Mouse (Mus musculus): Measurements from ENCODE around the gene Ngdn. TPM values are rescaled to one million over a fixed set of nuclear protein-coding genes. Genes with fewer than 3 reads are reported as not detected.
A peak's percentile ranks its signal among the peaks of the same experiment; 100 is the strongest.
"Not testable (repeated sequence)": the region's sequence is repeated elsewhere in the genome, so short reads cannot be mapped to it uniquely, and the experiment has no call there.

Ngdn gene
- polyA plus RNA-seq (2016; fragmentation: Nextera tagmentation; extraction: Ambion mirVana): 79.9 and 81.3 TPM in 2 replicates

DNA sequence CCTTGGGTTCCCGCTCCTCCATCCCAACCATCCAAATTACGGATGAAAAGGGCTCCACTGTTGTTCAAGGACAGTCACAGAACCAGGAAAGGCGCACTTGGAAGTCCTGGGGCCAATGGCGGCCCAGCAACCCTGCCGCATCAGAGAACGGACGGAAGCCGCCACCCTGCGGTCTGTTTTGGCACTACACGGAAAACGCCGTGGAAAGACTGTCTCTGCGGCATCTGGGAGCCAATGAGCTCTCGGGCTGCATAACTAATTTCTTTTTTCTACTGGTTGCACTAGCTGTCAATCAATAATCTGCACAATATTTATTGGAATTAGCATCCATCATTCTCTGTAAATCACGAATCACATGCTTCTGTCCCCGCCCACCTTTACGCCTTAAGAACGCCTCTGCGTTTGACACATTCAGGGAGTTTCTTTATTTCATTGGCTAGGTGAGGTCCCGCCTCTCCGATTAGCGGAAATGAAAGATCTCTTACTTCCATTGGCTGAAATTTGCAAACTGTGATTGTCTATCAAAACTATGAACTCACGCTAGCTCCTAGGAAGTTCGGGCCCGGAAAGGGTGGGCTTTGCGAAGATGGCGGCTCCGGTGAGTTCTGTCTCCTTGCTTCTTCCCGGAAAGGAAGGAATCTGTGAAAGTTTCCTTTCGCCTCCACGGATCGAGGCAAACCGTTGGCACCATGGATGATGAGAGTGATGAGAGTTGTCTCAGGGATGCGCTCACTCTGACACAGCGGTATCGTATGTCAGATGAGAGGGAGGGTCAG lies at the start of gene Ngdn:
Ngdn (plus strand) TSS at position 464 of the 776 bp plus-strand sequence.
- Histone ChIP-seq H3K36me3 (peaks cover 17% of the 10 kb centered on the region; the same call in 1 of the 2 replicates), H3K27me3 (no peaks in the 10 kb centered on the region), H3K27ac (peak within 1 kb of the TSS; percentile 94), H3K9ac (peak within 1 kb of the TSS; percentile 66), H3K4me3 (peak within 1 kb of the TSS; percentile 70), H3K4me1 (no peaks in the 10 kb centered on the region), H3K4me2 (replicated peaks) (peak within 1 kb of the TSS; percentile 79), H3K9me3 (no peaks in the 10 kb centered on the region)
- WGBS: under 1% methylated on average over 36 of the region's 36 CpGs
- peak; percentile 93 for ATAC-seq (ENCODE audit: insufficient number of reproducible peaks, insufficient read depth, low FRiP score, low TSS enrichment)

GRCm38 (mm10) chr14:54965631-54966030 lies 49.6 kb upstream of the Ngdn start:
- H3K4me3 ChIP-seq: no peak overlapping the region
- no peak overlapping the region for H3K27ac ChIP-seq
- no peaks in the 10 kb centered on the region for H3K9me3 ChIP-seq
- 66% methylated on average over 6 of the region's 6 CpGs for WGBS
- no peaks in the 10 kb centered on the region for H3K27me3 ChIP-seq
- ATAC-seq (ENCODE audit: insufficient number of reproducible peaks, insufficient read depth, low FRiP score, low TSS enrichment): no peak
- no peaks in the 10 kb centered on the region for H3K4me1 ChIP-seq
- H3K9ac ChIP-seq: no peak overlapping the region
- H3K4me2 ChIP-seq (replicated peaks): no peak overlapping the region
- H3K36me3 ChIP-seq: no peaks in the 10 kb centered on the region

GRCm38 (mm10) chr14:54966320-54966977 lies 48.8 kb upstream of the Ngdn start, which contains the start of gene Myh6:
Gene Myh6 (minus strand): TSS chr14:54966927.
- Histone ChIP-seq H3K27ac (no peak within 1 kb of the TSS), H3K4me1 (no peaks in the 10 kb centered on the region), H3K9ac (no peak within 1 kb of the TSS), H3K36me3 (no peaks in the 10 kb centered on the region), H3K4me2 (replicated peaks) (no peak within 1 kb of the TSS), H3K9me3 (no peaks in the 10 kb centered on the region), H3K27me3 (no peaks in the 10 kb centered on the region), H3K4me3 (no peak within 1 kb of the TSS)
- 67% methylated on average over 7 of the region's 7 CpGs for WGBS
- no peak for ATAC-seq (ENCODE audit: insufficient number of reproducible peaks, insufficient read depth, low FRiP score, low TSS enrichment)

- Histone ChIP-seq H3K4me1 (no peaks in the 10 kb centered on the region), H3K36me3 (no peaks in the 10 kb centered on the region), H3K9me3 (no peaks in the 10 kb centered on the region), H3K9ac (no peak overlapping the region), H3K27ac (no peak overlapping the region), H3K27me3 (no peaks in the 10 kb centered on the region), H3K4me2 (replicated peaks) (no peak overlapping the region), H3K4me3 (no peak overlapping the region)
- ATAC-seq (ENCODE audit: insufficient number of reproducible peaks, insufficient read depth, low FRiP score, low TSS enrichment): no peak
- WGBS: 76% methylated on average over 3 of the region's 3 CpGs
Observed at GRCm38 (mm10) chr14:54967874-54968273, 47.4 kb upstream of the Ngdn start.

DNA sequence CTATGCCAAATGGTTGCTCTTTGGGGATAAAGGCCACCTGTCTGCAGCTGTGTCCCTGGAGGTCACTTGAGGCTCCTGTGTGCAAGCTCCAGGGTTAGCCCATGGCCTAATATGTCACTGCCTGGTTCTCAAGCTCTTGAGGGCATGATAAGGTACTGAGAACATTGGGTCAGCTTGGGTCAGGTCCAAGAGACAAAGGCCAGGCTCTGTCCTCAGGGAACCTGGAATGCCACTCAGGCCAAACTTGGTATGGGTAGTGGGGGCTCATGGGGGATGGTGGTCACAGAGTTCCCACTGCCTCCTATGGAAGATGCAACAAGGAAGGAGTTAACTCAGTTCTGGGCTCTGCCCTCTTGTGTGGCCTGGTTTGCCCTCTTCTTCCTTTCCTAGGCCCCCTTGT lies 46.9 kb upstream of the Ngdn start:
- no peak for ATAC-seq (ENCODE audit: insufficient number of reproducible peaks, insufficient read depth, low FRiP score, low TSS enrichment)
- no peaks in the 10 kb centered on the region for H3K9me3 ChIP-seq

GRCm38 (mm10) chr14:54972786-54973185 lies 42.5 kb upstream of the Ngdn start:
- H3K36me3 ChIP-seq; H3K4me2 ChIP-seq (replicated peaks); ATAC-seq (ENCODE audit: insufficient number of reproducible peaks, insufficient read depth, low FRiP score, low TSS enrichment); H3K9ac ChIP-seq; H3K4me1 ChIP-seq; H3K9me3 ChIP-seq; H3K27ac ChIP-seq; H3K27me3 ChIP-seq; H3K4me3 ChIP-seq: not testable (repeated sequence)
- 91% methylated on average over 11 of the region's 11 CpGs for WGBS

More for the DNA sequence above, 46.9 kb upstream of the Ngdn start:
- no peak overlapping the region for H3K27ac ChIP-seq
- H3K9ac ChIP-seq: no peak overlapping the region
- H3K27me3 ChIP-seq: no peaks in the 10 kb centered on the region
- H3K36me3 ChIP-seq: no peaks in the 10 kb centered on the region
- no peak overlapping the region for H3K4me2 ChIP-seq (replicated peaks)
- no peaks in the 10 kb centered on the region for H3K4me1 ChIP-seq
- no peak overlapping the region for H3K4me3 ChIP-seq

DNA sequence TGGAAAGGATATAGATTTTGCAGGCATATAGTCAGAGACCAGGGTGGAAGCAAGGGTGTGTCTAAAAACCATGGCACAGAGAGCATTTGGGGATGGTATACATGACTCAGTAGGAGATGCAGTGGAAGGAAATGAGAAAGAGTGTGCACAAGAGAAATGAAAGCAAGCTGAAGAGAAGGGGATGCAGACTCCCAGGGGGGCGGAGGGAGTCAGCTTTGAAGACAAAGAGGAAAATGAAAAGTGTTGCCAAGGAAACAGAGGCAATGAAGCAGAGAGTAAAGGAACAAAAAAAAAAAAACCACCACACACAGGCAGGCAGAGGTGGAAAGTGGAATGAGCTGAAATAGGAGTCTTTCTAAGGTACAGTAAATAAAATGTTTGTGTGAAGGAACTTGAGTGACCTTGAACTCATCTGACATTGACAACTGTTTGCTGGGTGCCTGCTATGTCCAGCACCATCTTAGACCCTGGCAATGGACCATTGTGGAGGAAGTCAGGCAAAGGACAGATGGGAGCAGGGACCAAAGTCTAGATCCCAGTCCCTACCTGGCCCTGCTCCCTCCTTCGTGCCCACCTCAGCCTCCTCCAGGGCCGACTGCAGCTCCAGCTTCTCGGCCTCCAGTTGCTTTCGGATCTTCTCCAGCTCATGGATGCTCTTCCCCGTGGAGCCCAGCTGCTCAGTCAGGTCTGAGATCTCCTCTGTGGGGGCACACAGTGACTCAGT lies 41.0 kb upstream of the Ngdn start:
- Histone ChIP-seq H3K9ac (no peak overlapping the region), H3K27ac (no peak overlapping the region), H3K9me3 (no peaks in the 10 kb centered on the region), H3K36me3 (no peaks in the 10 kb centered on the region), H3K27me3 (no peaks in the 10 kb centered on the region), H3K4me2 (replicated peaks) (no peak overlapping the region), H3K4me1 (no peaks in the 10 kb centered on the region), H3K4me3 (no peak overlapping the region)
- ATAC-seq (ENCODE audit: insufficient number of reproducible peaks, insufficient read depth, low FRiP score, low TSS enrichment): no peak
- 83% methylated on average over 6 of the region's 6 CpGs for WGBS

- no peak within 1 kb of the TSS for H3K9ac ChIP-seq
- ATAC-seq (ENCODE audit: insufficient number of reproducible peaks, insufficient read depth, low FRiP score, low TSS enrichment): no peak
- no peaks in the 10 kb centered on the region for H3K27me3 ChIP-seq
- no peaks in the 10 kb centered on the region for H3K9me3 ChIP-seq
- no peaks in the 10 kb centered on the region for H3K36me3 ChIP-seq
- 73% methylated on average over 1 of the region's 1 CpGs for WGBS
- H3K4me2 ChIP-seq (replicated peaks): no peak within 1 kb of the TSS
- H3K4me1 ChIP-seq: no peaks in the 10 kb centered on the region
- no peak within 1 kb of the TSS for H3K27ac ChIP-seq
- H3K4me3 ChIP-seq: no peak within 1 kb of the TSS
Observed at GRCm38 (mm10) chr14:54976633-54977032, 38.6 kb upstream of the Ngdn start, which contains the start of gene Gm17428. Gene Gm17428 (plus strand): TSS chr14:54976933.

GRCm38 (mm10) chr14:54978664-54979063 lies 36.6 kb upstream of the Ngdn start:
- no peaks in the 10 kb centered on the region for H3K36me3 ChIP-seq
- no peak overlapping the region for H3K9ac ChIP-seq
- WGBS: 85% methylated on average over 8 of the region's 8 CpGs
- no peak overlapping the region for H3K4me3 ChIP-seq
- H3K9me3 ChIP-seq: no peaks in the 10 kb centered on the region
- no peaks in the 10 kb centered on the region for H3K4me1 ChIP-seq
- H3K4me2 ChIP-seq (replicated peaks): no peak overlapping the region
- H3K27ac ChIP-seq: no peak overlapping the region
- ATAC-seq (ENCODE audit: insufficient number of reproducible peaks, insufficient read depth, low FRiP score, low TSS enrichment): no peak
- H3K27me3 ChIP-seq: no peaks in the 10 kb centered on the region

GRCm38 (mm10) chr14:54981934-54982333 lies 33.3 kb upstream of the Ngdn start:
- H3K36me3 ChIP-seq: no peaks in the 10 kb centered on the region
- H3K27me3 ChIP-seq: 0 out of 2 replicates have a peak, but pooled peaks cover 4% of the 10 kb centered on the region
- H3K27ac ChIP-seq: no peak overlapping the region
- no peak overlapping the region for H3K4me3 ChIP-seq
- no peak overlapping the region for H3K9ac ChIP-seq
- no peaks in the 10 kb centered on the region for H3K4me1 ChIP-seq
- WGBS: 95% methylated on average over 7 of the region's 7 CpGs
- ATAC-seq (ENCODE audit: insufficient number of reproducible peaks, insufficient read depth, low FRiP score, low TSS enrichment): no peak
- no peaks in the 10 kb centered on the region for H3K9me3 ChIP-seq
- no peak overlapping the region for H3K4me2 ChIP-seq (replicated peaks)

GRCm38 (mm10) chr14:54988350-54988874 lies 26.8 kb upstream of the Ngdn start:
- H3K27me3 ChIP-seq; ATAC-seq (ENCODE audit: insufficient number of reproducible peaks, insufficient read depth, low FRiP score, low TSS enrichment); H3K27ac ChIP-seq: not testable (repeated sequence)

More at GRCm38 (mm10) chr14:54988350-54988874, 26.8 kb upstream of the Ngdn start:
- H3K4me1 ChIP-seq; H3K4me3 ChIP-seq; H3K9ac ChIP-seq; H3K9me3 ChIP-seq; H3K36me3 ChIP-seq; H3K4me2 ChIP-seq (replicated peaks): not testable (repeated sequence)
- WGBS: 86% methylated on average over 9 of the region's 9 CpGs
